Mouse (Mus musculus): ENCODE measurements around the gene Tns4. TPM values are rescaled to one million over a fixed set of nuclear protein-coding genes. Genes with fewer than 3 reads are reported as not detected.

Gene Tns4
- polyA plus RNA-seq, 1 experiment, result not detected

DNA sequence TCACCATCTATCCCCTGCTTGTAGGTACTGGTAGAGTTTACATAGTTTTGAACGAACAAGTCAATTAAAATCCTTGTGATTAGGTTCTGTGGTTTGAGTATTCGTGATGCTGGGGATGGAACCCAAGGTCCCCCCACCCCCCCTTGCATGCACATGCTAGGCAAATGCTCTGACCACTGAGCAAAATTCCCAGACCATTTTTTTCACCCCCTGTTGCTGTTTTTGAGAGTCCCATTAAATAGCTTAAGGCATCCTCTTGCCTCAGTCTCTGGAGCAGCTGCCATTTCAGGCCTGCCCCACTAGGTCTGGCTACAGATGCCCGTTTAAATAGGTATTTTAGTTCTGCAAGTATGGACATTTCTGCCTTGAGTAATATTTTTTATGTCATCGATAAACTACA is 66.0 kb downstream of the Tns4 start:
- Histone ChIP-seq H3K27ac (ENCODE audit: insufficient read depth, low read depth, low read length) (no peak overlapping the region), H3K4me3 (ENCODE audit: insufficient read depth, low read depth, low read length) (no peak overlapping the region), H3K4me1 (ENCODE audit: control insufficient read depth, insufficient read depth, low read length) (peaks cover 10% of the 10 kb centered on the region)
- 7% methylated on average over 4 of the region's 4 CpGs for whole genome bisulfite sequencing
- TF ChIP-seq POLR2A (IDR thresholded peaks at IDR 0.05; ENCODE audit: insufficient read depth, low read depth, low read length) (no peak), CTCF (IDR thresholded peaks at IDR 0.05; ENCODE audit: insufficient read depth, low read depth, low read length) (no peak)

DNA sequence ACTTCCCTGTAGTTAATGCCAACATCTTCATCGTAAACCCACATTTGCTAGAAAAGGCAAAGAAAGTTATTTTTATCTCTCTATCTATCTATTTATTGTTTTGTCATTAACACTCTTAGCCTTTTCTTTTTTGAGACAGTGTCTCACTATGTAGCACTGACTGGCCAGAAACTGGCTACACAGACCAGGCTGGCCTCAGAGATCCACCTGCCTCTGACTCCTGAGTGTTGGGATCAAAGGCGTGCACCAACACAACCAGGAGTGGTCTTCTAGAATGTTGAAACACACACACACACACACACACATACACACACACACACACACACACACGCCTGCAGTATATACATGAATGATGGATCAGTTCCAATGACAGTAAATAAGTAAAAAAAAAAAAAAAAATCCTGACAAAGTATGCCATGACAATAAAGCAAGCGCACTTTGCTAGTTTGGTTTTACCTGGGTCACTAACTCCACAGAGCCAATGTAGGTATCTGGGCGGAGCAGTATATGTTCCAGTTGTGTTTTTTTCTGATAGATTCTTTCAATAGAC is 66.6 kb downstream of the Tns4 start:
- Histone ChIP-seq H3K27ac (ENCODE audit: insufficient read depth, low read depth, low read length) (no peak overlapping the region), H3K4me1 (ENCODE audit: control insufficient read depth, insufficient read depth, low read length) (peaks cover 10% of the 10 kb centered on the region), H3K4me3 (ENCODE audit: insufficient read depth, low read depth, low read length) (no peak overlapping the region)
- TF ChIP-seq POLR2A (IDR thresholded peaks at IDR 0.05; ENCODE audit: insufficient read depth, low read depth, low read length), result no peak
- no peak for TF ChIP-seq CTCF (IDR thresholded peaks at IDR 0.05; ENCODE audit: insufficient read depth, low read depth, low read length)
- 81% methylated on average over 5 of the region's 5 CpGs for WGBS

DNA sequence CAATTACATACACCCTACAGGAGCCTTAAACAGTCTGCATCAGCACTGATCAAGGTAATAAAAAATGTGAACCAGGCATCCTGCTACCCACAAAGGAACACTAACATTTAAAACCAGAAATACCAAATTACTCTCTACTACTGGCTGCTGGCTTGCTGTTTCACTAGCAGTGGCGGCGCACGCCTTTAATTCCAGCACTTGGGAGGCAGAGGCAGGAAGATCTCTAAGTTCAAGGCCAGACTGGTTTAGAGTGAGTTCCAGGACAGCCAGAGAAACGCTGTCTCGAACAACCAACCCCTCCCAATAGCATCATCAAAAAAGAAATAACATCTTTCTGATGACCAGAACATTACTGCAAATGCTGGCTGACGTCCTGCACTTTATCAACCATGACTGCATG is 69.3 kb downstream of the Tns4 start:
- Histone ChIP-seq H3K4me1 (ENCODE audit: control insufficient read depth, insufficient read depth, low read length) (peaks cover 10% of the 10 kb centered on the region), H3K27ac (ENCODE audit: insufficient read depth, low read depth, low read length) (no peak overlapping the region), H3K4me3 (ENCODE audit: insufficient read depth, low read depth, low read length) (no peak overlapping the region)
- TF ChIP-seq CTCF (IDR thresholded peaks at IDR 0.05; ENCODE audit: insufficient read depth, low read depth, low read length) (no peak), POLR2A (IDR thresholded peaks at IDR 0.05; ENCODE audit: insufficient read depth, low read depth, low read length) (no peak)
- 97% methylated on average over 6 of the region's 6 CpGs for WGBS

Other genes with a start within 250 kb of the Tns4 start
- not detected in 2 replicates for gene Wipf2, start 225.7 kb downstream of the Tns4 start, polyA plus RNA-seq (2012; ENCODE audit: insufficient read depth, insufficient read length, low replicate concordance, missing spikeins)
- not detected in 2 replicates for gene Cdc6, start 181.5 kb downstream of the Tns4 start, polyA plus RNA-seq (2012; ENCODE audit: insufficient read depth, insufficient read length, low replicate concordance, missing spikeins)
- gene Rara, start 161.5 kb downstream of the Tns4 start, polyA plus RNA-seq (2012; ENCODE audit: insufficient read depth, insufficient read length, low replicate concordance, missing spikeins), result not detected in 2 replicates
- not detected in 2 replicates for gene Gjd3, start 106.3 kb downstream of the Tns4 start, polyA plus RNA-seq (2012; ENCODE audit: insufficient read depth, insufficient read length, low replicate concordance, missing spikeins)
- gene Top2a, start 65.1 kb downstream of the Tns4 start, polyA plus RNA-seq (2012; ENCODE audit: insufficient read depth, insufficient read length, low replicate concordance, missing spikeins), result 288 TPM in 1 of 2 replicates, not detected in the other
- not detected in 2 replicates for gene Igfbp4, start 48.1 kb downstream of the Tns4 start, polyA plus RNA-seq (2012; ENCODE audit: insufficient read depth, insufficient read length, low replicate concordance, missing spikeins)
- not detected in 2 replicates for gene Ccr7, start 65.8 kb upstream of the Tns4 start, polyA plus RNA-seq (2012; ENCODE audit: insufficient read depth, insufficient read length, low replicate concordance, missing spikeins)
- gene Smarce1, start 141.7 kb upstream of the Tns4 start, polyA plus RNA-seq (2012; ENCODE audit: insufficient read depth, insufficient read length, low replicate concordance, missing spikeins), result 488 TPM in 1 of 2 replicates, not detected in the other
- gene Krt222, start 154.8 kb upstream of the Tns4 start, polyA plus RNA-seq (2012; ENCODE audit: insufficient read depth, insufficient read length, low replicate concordance, missing spikeins), result not detected in 2 replicates
- not detected in 2 replicates for gene Krt24, start 196.0 kb upstream of the Tns4 start, polyA plus RNA-seq (2012; ENCODE audit: insufficient read depth, insufficient read length, low replicate concordance, missing spikeins)
- gene Krt25, start 233.6 kb upstream of the Tns4 start, polyA plus RNA-seq (2012; ENCODE audit: insufficient read depth, insufficient read length, low replicate concordance, missing spikeins), result not detected in 2 replicates
- not detected in 2 replicates for gene Krt26, start 248.7 kb upstream of the Tns4 start, polyA plus RNA-seq (2012; ENCODE audit: insufficient read depth, insufficient read length, low replicate concordance, missing spikeins)